Mouse (Mus musculus) cerebellum, adult (tissue): ENCODE measurements around the gene Fsd1.
"Not testable (repeated sequence)": the region's sequence is repeated elsewhere in the genome, so short reads cannot be mapped to it uniquely, and the experiment has no call there.

Experiments used
- ATAC-seq: cut with Nextera tagmentation; 2 replicates; pipeline ENCODE4 v1.9.2; 2017; ENCODE audit warnings: mild to moderate bottlenecking, moderate library complexity, mixed read lengths; ENCODE audit not compliant: insufficient number of reproducible peaks, low FRiP score, low TSS enrichment

Gene Fsd1

DNA sequence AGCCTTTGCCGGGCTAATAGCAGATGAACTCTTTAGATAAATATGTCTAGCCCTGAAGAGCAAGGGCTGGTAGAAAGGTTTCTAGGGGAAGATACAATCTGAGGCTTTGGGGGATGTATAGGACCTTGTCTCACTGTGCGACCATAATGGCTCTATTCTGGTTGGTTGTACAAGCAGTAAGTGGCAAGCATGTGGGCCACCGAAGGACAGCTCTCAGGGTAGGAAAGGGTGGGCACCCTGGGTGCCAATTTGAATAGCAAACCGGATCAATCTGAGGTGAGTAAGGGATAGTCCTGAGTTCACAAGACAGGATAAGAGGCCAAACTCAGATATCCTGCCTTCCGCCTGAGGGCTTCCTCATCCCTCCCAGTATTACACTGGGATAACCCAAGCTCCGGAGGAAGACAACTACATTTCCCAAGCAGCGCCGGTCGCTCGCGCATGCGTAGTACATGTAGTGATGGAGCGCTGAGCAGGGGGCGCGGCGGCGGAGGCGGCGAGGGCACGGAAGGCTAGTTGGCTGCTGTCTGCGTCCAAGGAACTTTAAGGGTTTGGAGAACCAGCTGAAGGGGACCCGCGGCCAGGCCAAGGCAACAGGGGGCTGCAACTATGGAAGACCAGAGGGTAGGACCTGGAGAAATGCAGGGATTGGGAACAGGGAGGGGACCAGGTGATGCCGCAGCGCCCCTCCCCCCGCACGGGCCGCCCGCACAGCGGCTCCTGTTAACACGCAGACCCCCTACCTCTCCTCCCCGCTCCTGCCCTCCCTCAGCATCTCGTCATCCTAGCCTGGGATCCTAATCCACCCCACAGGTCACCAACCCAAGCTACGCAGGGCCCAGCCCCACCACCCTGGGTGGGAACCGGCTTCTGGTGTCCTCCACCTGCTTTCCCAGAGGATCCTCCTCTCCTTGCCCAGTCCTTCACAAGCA, at the start of gene Fsd1:
Gene Fsd1, plus strand, starts transcription at position 480 of the 932 bp plus-strand sequence.
- ATAC-seq = peak; percentile 83

DNA sequence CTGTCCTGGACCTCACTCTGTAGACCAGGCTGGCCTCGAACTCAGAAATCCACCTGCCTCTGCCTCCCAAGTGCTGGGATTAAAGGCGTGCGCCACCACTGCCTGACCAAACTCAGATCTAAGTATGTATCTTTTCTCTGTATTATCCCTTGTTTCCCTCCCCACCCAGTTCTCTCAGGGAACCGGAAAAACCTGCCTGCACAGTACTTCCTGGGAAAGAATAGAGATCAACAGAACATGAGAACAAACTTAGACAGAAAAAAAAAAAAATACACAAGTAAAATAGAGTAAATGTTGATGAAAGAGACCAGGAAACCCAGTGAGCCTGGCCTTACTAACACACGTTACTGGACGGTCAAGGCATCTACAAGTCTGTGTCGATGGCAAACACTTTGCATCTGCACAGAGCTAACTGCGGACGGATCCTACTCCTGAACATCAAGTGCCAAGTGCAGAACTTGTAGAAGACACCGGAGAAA, 41.9 kb upstream of the Fsd1 start:
- ATAC-seq = not testable (repeated sequence)

DNA sequence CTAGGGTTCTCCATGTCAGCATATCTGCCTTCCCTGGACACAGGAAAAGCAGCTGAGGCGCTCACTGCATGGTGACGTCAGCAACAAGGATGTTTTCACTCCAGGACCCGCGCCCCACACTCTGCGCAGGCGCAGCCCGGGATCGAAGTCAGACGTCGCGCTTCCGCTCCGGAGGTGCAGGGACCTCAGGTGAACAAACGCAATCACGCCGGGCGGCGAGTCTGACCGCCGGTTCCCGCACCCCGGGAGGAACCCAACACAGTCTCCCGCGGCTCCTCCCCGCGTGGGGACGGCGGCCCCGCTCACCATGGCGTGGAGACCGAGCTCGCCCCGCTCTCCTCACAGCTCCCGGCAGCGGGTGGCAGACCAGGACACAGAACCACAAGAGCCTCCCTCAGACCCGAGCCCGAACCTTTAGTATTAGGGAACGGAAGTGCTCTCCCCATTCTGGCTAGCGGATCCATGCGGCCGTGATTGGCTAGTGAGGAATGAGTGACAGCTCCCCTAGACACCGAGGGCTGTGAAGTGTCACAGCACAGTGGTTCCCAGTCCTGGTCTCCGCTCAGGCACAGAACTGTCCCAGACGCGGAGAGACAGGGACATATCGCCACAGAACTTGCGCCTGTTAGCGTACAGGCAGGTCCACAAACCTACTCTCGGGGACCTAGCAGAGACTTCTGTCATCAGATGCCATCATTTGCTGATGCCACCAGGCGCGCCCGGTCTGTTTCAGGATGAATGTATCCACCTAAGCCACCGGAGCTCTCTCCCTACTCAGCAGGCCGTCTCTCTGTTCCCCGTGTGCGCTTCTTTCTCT, 41.2 kb upstream of the Fsd1 start:
- peak; percentile 99 for ATAC-seq

DNA sequence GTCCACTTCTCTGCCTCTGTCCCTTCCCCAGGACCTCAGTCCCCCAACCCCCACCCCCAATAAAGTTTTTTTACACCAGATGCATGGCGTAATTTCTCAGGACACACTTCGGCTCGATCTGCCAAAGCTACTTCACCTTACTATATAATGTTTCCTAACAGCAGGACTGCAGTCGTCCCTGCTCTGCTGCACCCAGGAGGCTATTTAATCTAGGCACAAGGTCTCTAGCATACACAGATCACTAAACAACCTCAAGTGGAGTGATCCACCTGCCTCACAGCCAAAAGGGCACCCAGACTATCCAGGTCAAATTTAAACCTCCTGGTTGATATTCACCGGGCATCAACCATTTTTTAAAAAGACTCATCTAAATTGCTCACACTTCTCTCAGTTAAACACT, 40.6 kb upstream of the Fsd1 start:
- no peak for ATAC-seq

DNA sequence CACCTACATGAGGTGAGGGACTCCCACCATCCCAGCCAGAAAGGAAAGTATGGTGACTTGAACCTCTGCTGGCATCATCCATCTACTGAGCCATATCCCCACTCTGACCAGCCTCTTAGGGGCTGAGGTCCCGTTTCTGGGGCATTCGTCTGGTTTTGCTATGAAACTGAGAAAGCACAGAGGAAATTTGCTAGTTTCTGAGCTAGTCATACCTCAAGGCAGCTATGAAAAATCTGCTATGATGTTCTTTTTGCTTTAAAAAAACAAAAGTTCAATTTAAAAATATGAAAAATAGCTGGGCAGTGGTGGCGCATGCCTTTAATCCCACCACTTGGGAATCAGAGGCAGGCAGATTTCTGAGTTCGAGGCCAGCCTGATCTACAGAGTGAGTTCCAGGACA, 37.7 kb upstream of the Fsd1 start:
- ATAC-seq = no peak

DNA sequence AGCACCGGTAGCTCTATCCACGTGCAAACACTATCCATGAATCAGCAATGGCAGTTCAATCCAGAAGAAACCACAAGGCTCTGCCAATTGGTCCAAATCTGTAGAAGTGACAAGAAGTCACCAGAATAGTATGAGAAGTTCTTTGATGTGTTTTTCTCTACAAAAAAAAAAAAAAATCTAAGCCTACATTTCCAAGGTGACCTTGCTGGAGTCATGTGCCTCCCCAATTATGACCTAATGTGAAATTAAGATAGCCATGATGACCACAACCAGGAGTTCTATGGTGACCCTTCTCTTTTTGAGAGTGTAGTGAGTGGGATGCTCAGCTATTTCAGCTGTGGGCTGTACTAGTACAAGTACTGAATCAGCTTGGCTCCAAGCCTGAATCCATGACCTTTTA, 36.9 kb upstream of the Fsd1 start, which contains the start of gene Zfp119b:
Gene Zfp119b, minus strand, starts transcription at position 101 of the 400 bp plus-strand sequence.
- ATAC-seq = no peak

DNA sequence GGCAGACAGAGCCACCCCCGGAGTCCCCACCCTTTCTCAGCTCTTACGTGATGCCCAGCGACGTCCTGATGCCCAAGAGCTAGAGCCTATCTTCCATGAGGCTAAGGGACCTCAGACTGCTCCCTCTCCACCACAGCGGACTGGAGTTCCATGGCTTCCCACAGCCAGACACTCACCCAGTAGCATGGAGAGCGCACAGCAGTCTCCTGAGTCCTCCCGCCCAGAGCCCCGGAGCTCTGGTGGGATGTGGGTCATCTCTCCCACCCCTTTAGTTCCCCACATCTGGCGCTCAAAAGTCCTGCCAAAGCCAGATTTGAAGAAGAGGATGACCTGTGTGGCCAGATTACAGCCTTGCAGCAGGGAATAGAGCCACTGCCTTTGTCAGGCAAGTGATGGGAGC, 35.7 kb upstream of the Fsd1 start:
- no peak for ATAC-seq

DNA sequence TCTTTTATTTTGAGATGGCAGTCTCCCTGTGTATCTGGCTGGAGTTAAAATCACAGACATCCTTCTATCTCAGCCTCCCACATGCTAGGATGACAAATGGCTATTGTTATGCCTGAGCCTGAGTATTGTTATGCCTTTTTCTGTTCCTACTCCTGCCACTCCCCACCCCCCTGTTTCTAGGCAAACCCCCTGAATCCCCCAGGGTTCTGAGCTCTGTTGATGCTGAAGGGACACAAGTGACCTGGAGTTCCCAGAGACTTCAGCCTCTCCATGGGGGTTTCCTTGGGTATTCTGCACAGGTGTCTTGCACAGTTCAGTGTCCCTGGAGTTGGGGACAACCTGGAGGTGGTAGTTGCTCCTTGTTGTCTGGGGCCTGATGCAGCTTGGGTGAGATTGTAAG, 34.3 kb upstream of the Fsd1 start:
- ATAC-seq = no peak

DNA sequence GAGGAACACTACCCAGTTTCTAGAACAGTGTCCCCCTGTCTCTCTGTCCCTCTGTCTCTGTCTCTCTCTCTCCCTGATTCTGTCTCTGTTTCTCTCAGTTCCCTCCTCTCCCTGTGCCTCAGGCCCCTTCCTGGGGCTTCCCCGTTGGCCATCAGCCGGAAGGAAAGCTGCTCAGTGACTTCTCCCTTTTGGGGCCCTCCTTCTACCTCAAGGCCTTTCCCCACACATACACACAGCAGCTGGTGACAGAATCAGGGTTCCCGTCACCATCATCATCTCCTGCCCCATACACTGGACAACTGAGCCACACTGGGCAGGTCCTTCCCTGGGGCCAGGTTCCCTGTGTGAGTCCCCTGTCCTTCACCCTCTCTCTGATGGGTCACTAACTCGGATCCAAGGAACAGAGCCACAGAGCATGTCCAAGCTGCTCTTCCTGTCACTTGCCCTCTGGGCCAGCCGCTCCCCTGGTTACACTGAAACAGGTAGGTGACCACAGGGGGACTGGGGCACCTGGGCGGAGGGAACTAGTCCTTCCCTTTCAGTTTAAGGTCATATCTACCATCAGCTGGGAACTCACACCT, 33.8 kb upstream of the Fsd1 start, which contains the start of gene Ebi3:
Gene Ebi3, plus strand, starts transcription at position 194 of the 581 bp plus-strand sequence.
- no peak for ATAC-seq

DNA sequence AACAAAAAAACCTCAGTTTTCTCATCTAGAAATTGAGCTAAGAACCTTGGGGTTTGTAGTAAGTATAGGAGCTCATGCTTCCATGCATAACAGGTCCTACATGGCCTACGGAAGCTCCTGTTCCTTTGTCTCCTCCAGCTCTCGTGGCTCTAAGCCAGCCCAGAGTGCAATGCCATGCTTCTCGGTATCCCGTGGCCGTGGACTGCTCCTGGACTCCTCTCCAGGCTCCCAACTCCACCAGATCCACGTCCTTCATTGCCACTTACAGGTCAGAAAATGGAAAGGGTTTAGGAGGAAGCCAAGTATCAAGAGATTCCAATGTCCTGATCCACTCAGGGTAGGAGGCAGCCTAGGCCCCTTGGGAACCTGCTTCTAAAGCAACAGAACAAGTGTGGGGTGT, 32.6 kb upstream of the Fsd1 start:
- no peak for ATAC-seq

DNA sequence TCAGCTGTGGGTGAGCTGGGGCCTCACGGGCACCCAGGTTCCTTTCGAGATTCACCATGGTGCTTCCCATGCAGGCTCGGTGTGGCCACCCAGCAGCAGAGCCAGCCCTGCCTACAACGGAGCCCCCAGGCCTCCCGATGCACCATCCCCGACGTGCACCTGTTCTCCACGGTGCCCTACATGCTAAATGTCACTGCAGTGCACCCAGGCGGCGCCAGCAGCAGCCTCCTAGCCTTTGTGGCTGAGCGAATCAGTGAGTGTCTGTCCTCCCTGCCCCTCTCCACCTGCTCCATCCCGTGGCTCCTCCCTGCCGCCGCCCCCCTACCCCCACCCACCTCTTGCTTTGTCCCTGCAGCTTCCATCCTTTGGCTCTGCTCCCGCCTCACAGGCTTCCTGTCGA, 32.1 kb upstream of the Fsd1 start:
- ATAC-seq = no peak

DNA sequence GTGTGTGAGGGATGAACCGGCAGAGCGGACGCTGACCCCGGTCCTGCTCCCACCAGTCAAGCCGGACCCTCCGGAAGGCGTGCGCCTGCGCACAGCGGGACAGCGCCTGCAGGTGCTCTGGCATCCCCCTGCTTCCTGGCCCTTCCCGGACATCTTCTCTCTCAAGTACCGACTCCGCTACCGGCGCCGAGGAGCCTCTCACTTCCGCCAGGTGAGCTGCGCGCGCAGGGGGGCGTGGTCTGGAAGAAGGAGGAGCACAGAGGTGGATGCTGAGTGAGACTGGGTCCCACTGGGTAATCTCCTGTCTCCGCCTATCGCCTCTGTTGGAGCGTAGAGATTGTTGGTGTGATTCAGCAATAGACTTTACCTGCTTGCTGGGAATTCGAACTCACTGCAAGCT, 30.2 kb upstream of the Fsd1 start:
- peak; percentile 9; the same call in 1 of the 2 replicates for ATAC-seq

DNA sequence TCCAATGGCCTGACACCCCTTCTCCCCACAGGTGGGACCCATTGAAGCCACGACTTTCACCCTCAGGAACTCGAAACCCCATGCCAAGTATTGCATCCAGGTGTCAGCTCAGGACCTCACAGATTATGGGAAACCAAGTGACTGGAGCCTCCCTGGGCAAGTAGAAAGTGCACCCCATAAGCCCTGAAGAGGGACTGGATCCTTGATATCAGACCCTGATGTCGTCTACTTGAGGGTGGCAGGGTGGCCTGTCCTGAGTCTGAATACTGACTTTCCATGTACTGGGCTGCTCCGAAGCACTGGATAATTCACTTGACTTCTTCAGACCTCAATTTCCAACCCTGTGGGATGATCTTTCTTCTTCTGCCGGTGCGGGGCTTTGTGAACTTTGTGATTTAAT, 29.7 kb upstream of the Fsd1 start:
- no peak for ATAC-seq

DNA sequence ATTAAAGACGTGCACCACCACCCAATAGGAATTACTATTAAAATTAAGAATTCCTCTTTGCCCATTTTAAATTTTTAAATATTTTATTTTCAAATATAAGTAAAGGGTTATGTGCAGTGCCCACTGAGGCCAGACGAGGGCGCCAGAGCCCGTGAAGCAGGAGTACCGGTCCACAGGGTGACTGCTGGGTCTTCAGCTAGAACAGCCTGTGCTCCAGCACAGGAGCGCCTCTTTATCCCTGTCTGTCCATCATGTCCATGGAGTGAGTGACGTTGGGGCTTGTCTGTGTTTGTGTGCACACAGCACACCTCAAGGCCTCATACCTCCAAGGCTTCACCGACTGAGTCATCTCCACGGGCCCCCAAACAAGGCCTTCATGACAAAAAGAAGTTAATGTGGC, 29.1 kb upstream of the Fsd1 start:
- ATAC-seq = no peak

DNA sequence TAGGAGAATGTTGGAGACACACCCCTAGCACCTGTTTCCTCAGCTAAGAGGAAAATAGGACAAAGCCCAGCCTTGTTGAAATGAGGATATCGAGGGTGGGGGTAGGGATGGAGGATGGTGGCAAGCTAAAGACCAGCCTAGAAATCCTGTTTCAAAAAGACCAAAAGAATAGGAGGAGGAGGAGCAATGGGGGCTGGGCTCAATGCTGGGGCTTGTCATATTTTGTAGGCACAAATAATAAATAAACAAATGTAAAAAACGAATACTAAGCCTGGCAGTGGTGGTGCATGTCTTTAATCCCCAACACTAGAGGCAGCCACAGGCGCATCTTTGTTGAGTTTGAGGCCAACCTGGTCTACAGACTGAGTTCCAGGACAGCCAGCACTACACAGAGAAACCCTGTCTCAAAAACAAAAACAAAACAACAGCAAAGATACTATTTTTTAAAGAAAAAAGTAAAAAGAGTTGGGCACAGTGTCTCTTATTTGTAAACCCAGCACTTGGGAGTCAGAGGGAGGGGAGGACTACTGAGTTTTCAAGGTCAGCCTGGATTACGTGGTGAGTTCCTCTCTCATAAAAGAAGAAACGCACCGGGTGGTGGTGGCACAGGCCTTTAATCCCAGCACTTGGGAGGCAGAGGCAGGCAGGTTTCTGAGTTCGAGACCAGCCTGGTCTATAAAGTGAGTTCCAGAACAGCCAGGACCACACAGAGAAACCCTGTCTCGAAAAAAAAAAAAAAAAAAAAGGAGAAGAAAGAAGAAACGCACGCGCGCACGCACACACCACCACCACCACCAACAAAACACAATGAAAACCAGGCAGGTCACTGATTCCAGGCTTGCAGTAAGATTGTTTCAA, 28.4 kb upstream of the Fsd1 start:
- ATAC-seq = no peak

DNA sequence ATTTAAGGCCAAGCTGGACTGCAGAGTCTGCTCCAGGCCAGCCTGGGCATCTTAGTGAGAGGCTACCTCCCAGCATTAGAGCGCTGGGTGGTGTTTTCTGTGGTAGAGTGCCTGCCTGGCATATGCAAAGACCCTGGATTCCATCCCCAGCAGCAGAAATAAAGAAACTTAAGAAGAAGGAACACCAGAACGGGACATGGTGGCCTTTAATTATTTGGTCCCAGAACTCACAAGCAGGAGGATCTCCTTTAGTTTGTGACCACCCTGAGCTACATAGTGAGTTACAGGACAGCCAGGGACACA, 27.8 kb upstream of the Fsd1 start:
- ATAC-seq = no peak

DNA sequence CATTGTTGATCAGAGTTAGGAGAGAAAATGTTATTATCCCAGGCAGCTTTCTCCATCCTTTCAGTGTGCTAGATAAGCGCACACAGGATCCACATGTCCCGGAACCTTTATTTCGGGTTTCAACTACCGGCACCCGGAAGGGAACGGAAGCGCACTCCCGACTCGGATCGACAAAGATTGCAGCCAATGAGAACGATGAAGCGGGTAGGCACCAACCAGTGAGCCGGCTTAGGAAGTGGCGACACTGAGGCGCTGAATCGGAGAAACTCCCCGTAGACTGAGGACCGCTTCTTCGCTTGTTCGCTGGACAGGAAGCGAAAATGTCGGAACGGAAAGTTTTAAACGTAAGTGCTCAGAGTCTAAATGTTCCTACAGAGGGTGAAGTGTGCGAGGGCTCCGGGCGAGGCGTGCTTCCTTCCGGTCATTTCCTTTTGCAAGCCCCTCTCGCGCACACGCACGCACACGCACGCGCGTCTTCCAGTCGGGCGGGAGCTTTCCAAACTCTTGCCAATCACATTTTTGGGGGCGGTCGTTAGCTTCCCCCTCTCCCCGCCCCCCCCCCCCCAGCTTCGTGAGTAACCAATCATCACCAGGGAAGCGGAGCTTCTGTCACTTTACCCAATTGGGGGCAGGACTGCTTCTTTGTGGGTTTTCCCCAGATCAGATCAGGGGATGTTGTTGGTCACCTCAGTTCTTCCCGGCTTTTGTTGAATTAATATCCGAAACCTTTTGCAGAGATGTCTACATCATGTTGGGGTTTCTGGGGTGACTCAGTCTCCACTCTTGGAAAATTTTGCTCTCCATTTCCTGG, 27.2 kb upstream of the Fsd1 start, which contains the start of gene Yju2:
Gene Yju2, plus strand, starts transcription at position 182 of the 811 bp plus-strand sequence.
- ATAC-seq = peak; percentile 85

DNA sequence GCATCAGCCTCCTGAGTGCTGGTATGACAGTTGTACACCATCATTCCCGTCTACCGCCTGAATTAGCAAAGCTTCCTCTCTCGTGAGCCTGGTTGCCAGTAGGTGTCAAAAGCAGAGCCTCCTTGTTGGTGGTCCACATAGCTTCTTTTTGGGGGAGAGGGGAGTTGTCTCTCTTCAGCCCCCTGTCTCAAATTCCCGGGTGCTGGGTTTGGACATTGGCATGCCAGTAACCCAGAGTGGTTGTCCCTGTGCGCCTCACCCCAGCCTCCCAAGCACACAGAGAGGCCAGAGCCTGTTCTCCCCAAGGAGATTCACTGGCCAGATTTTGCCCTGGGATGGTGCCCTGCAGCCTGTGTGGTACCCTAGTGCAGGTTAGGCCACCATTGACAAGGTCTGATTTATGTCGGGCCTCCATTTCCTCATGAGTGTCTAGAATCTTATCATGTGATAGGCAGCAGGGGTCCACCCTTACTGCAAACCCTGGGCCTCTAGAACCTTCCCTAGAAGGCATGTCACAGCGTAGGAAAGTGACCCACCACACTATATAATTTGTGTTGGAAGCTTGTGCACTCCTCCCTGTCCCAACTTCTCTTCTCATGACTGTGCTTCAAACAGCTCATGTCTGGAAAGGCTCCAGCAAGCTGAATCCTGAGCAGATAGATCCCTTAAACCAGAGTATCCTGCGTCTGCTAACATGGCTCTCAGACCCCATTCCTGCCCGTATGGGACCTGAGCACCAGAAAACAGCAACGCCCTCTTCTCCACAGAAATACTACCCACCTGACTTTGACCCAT, 26.2 kb upstream of the Fsd1 start:
- ATAC-seq = no peak
